Mouse (Mus musculus) thymus, postnatal 10 days (tissue): ENCODE data around the gene Pde6d.

ENCODE experiments used
- DNase-seq, 2 experiments: peaks; one replicate each; pipeline ENCODE4 v3.0.0; 2021; ENCODE audit warnings: low spot score in 2 of 2

Pde6d gene

DNA sequence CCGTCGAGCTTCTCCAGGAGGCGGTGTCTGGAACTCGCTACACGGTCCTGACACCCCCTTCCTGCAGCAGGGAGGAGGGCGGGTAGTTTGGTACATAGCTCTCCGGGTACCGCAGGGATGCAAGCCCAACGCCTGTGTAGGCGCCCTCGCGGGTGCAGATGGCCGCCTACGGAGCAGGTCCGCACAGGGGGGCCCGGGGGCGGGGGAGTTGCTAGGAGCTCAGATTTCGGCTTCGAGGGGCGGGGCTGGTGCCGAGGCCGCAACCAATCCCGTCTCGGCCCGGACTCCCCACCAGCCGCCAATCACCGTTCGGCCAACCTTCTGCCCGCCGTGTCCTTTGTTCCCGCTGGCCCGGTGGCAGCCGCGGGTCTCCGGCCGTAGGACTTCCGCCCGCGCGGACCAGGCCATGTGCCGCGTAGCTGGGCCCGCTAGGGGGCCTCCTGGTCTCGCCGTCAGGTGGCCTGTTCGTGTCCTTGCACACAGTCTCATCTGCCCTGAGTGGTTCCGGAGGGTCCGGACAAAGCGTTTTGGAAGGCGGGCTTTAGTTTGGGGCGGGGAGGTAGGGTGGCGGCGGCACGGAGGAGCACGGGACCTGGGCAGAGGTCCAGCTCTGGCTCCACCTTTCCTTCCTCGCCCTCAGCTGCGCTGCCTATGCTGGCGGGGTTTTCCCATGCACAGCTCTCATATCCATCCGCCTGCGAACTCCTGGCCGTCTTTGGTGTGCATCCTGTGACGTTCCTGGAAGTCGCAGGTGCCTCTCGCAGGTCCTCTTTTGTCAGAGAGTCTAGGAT, 78.3 kb downstream of the Pde6d start:
- peak; percentile 86 to 88 for DNase-seq

DNA sequence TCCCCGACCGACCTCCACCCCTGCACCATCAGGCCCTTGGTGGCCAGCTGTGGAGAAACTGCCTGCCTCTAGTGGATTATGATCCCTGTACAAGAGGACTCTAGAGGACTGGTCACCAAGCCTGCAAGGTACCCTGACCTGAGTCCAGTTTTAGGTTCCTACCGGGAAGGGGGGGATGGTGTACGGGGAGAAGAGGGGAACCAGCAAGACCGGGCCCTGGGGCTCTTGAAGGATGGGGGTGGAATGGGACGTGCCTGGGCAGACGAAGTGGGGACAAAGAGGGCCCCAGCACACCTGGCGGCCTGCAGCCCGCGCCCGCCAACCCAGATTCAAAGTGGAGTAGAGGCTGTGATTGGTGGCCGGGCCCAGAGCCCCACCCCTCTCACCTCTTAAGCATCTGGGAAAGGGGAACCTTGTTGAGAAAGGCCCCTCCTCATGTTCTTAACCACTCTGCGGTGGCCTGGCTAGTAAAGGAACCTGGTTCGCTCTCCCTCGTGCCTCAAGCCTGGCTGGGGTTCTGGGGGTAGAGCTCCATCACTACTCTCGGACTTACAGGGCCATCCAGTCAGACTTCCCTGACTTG, 79.2 kb downstream of the Pde6d start:
- peak; percentile 70 to 79 for DNase-seq

DNA sequence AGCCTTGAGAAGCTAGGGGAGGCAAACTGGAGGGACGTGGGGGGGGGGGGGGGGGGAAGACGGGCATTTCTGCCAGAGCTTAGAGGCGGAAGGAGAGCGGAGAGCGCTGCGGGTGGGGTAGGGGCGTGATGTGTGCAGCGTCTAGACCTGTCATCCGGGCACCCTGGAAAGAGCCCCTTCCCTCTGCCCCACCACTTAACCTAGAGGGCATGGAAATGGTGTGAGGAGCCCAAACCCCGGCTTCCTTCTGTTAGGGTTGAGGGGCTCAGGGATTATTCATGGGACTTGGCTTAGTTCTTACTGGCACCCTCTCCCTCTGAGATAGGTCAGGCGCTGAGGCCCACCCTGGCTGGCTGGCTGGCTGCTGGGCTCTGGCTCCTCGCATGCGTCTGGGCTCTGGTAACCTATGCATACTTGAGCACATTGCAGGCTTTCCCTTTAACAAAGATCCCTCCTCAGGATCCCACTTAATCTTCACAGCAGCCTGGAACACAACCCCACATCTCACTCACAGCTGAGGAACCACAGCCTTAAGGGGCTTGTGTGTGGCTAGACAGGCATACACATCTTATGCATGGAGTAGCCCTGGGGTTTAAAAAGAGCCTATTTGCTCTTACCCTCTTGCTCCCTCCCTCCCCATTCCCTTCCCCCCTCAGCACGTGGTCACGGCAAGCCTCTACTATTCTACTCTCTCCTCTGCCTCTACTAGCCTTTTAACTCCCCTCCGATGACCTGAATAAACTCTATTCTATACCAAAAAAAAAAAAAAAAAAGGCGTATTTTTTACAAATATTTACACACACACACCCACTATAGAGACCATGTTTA, 80.0 kb downstream of the Pde6d start:
- peak in 1 of 2 experiments; percentile 33 for DNase-seq

DNA sequence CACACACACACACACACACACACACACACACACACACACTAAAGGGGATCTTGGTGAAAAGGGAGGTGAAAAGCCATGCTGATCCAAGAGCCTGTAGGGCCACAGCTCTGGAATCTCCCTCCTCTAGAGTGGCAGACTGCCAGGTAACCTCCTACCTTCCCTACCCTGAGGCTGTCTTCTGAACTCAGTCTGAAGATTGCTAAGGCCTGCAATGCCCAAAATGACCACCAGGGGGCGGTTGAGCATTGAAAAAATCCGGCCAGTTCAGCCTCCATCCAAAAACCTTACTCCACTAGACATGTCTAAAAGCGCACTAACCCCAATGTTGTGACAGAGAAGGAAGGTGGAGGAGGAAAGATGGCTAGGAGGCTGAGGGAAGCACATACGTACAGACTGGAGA, 80.9 kb downstream of the Pde6d start:
- peak; percentile 89 to 95 for DNase-seq

DNA sequence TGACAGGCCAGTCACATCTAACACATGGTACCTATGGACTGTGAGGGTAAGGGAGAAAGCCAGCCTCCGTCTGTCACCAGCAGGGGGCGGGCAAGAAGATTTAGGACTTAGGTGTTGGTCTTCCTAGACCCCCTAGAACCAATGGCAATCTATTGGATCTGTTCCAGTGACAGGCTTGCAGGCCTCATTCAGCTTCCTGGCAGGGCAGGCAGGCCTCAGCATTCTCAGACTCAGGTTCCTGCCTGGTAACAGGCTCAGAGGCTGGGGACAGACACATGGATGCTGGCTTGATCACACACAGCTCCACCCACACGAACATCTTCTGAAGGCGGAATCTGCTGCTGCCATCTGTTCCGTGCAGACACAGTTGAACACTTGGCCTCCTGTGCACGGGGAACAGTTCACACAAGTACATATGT, 81.3 kb downstream of the Pde6d start:
- peak; percentile 70 to 89 for DNase-seq

DNA sequence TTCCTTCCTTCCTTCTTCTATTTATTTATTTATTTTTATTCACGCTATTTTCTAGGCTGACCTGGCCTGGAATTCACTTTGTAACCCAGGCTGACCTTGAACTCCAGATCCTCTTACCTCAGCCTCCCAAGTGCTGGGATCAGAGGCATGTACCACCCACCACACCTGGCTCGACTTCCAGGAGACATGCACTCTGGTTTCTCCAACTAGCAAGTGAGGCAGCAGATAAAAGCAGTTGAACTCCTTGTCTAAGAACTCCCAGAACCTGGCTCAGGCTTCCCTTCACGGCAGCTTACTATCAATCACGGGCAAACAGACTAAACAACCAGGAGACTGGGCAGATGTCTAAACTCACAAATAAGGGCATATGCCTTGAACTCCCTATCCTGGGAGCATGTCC, 81.7 kb downstream of the Pde6d start:
- no peak for DNase-seq

DNA sequence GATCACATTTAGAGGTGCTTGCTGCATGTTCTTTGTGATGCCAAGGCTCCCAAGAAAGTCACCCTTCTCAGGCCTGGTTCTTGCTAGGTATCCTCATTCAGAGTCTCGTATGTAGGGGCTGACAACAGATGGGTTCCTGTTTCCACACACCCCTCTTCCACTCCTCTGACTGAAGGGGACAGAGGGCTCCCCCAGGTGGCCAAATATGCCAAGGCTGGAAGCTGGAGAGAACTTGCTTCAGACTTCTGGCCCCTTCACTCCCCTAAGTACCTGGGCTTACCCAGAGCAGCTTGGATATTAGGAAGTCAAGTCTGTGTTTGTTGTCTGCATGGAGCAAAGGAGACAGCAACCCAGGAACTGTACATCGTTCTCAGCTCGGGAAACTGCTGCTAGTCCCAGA, 82.5 kb downstream of the Pde6d start:
- peak; percentile 82 to 89 for DNase-seq

DNA sequence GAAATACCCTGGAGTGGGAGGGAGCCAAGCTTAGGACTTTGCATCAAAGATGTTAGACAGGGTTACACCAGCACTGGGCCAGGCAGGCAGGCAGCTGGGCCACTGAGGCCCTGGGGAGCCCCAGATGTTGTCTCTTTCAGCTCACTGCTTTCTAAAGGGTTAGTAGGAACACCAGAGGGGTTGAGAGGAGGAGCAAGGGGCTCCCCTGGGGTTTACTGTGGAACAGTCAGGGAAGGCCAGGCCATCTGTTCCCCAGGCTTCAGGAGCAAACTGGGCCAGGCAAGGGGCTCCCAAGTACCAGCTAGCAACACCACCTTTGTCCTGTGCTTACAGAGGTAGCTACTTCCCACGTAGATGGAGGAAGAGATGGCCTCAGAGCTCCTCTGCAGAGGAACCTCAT, 83.8 kb downstream of the Pde6d start:
- no peak for DNase-seq

DNA sequence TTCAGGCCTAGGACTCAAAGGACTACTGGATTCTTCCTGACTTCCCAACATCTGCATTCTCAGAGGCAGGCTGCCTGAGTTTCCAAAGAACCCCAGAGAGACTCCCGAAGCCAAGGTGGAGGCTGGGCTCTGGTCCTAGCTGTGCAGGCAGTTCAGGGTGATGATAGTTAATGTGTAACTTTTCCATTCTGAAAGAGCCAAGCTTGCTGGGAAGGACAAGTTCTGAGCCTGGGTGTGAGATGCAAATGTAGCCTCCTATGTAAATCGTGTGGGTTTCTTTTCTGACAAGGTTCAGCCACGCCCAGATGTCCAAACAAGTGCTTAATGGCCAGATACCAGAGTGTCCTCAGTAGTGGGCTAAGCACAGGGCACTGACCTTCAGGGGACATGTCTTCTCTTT, 84.4 kb downstream of the Pde6d start:
- DNase-seq, result no peak

DNA sequence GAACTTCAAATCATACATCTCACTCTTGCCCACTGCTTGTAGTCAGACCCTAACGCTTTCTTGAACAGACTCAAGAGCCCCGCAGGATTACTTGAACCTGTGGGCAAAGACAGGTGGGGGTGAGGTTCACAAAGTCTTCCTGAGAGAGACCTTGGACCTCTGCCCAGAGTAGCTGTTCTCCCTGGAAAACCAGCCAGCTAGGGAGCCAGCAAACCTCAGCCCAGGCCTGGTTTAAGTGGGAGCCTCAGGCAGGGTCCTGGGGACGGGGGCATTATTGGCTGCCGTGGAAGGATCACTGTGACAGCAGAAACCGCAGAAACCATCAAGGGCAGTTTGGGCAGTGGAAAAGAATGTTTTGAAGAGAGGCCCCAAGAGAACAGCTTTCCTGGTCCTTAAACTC, 85.1 kb downstream of the Pde6d start:
- no peak for DNase-seq

DNA sequence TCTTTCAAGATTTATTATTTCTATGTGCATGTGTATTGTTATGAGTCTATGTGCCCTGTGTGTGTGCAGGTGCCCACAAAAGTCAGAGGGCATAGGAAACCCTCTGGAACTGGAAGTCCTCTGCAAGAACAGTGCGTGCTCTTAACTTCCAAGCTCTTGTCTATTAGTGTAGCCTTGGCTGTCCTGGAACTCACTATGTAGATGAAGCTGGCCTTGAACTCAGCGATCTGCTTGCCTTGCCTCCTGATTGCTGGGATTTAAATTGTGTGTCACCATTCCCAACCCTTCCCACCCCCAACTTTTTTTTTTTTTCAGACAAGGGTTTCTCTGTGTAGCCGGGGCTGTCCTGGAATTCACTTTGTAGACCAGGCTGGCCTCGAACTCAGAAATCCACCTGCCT, 86.1 kb downstream of the Pde6d start:
- DNase-seq, result no peak

DNA sequence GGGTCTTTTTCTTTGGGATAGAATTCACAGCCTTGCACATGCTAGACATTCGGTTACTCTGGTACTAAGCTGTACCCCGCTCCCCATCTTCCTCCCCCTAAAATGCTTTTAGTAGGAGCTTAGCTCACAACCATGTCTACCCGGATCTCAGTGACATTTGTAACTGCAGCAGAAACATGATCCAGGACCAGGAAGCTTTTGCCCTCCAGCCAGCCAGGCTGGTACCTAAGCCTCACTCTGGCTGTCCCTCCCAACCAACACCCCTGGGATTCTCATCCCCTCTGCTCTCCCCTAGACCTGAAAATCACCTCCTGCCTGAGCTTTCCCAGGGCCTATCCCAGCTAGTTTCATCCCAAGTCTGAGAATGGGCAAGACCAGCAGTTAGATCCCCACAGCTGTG, 88.6 kb downstream of the Pde6d start:
- no peak for DNase-seq
